Mouse (Mus musculus) hindbrain, embryonic 11.5 days (tissue): ENCODE measurements around the gene Dlec1. TPM values are rescaled to one million over a fixed set of nuclear protein-coding genes. Genes with fewer than 3 reads are reported as not detected.

Experiments used
- ATAC-seq: fragments of 200-750 bp; cut with Nextera tagmentation; 2 replicates; pipeline ENCODE4 v1.8.0; 2017; ENCODE audit warnings: mild to moderate bottlenecking, moderate TSS enrichment, moderate library complexity; ENCODE audit not compliant: low FRiP score
- DNase-seq: peaks from one replicate; pipeline ENCODE4 v3.0.0-alpha.2; 2015; ENCODE audit warnings: low spot score
- H3K27ac ChIP-seq: fragments of 300-500 bp; sonication (generic); 2 replicates; pipeline ENCODE4 v1.5.1; 2014; ENCODE audit warnings: mild to moderate bottlenecking, low read depth, low read length
- H3K27me3 ChIP-seq: fragments of 300-500 bp; sonication (generic); 2 replicates; pipeline ENCODE4 v1.6.1; 2014; ENCODE audit warnings: mild to moderate bottlenecking, low read length, moderate library complexity, mixed read lengths; ENCODE audit not compliant: control insufficient read depth, insufficient read depth
- H3K36me3 ChIP-seq: fragments of 300-500 bp; sonication (generic); 2 replicates; pipeline ENCODE4 v1.6.1; 2014; ENCODE audit warnings: mild to moderate bottlenecking, low read length, moderate library complexity, mixed read lengths; ENCODE audit not compliant: control insufficient read depth, insufficient read depth
- H3K4me1 ChIP-seq: fragments of 300-500 bp; sonication (generic); replicated peaks from 2 replicates; pipeline ENCODE4 v1.6.1; 2014; ENCODE audit warnings: low read length, mixed read lengths; ENCODE audit not compliant: control insufficient read depth, insufficient read depth
- H3K4me2 ChIP-seq: fragments of 300-500 bp; sonication (generic); replicated peaks from 2 replicates; pipeline ENCODE4 v1.6.1; 2014; ENCODE audit warnings: mild to moderate bottlenecking, low read depth, low read length
- H3K4me3 ChIP-seq: fragments of 300-500 bp; sonication (generic); 2 replicates; pipeline ENCODE4 v1.5.1; 2014; ENCODE audit warnings: low read depth, low read length
- H3K9ac ChIP-seq: fragments of 300-500 bp; sonication (generic); 2 replicates; pipeline ENCODE4 v1.6.1; 2014; ENCODE audit warnings: low read depth, low read length
- H3K9me3 ChIP-seq: fragments of 300-500 bp; sonication (generic); 2 replicates; pipeline ENCODE4 v1.6.1; 2016; ENCODE audit warnings: low read length; ENCODE audit not compliant: control insufficient read depth
- WGBS: fragments of 180-500 bp; shearing (Covaris S2); extraction: QIAGEN DNeasy Blood & Tissue Kit; methylation state at CpG from one replicate; pipeline ENCODE4 v1.1.7; 2014; 5-methylcytosine and 5-hydroxymethylcytosine counted together
- polyA plus RNA-seq: library from polyadenylated mRNA; unstranded; fragments of >200 nt; fragmentation: Nextera tagmentation; extraction: Ambion mirVana; gene quantifications from 2 replicates; pipeline ENCODE4 v1.2.1, GENCODE M21; 2014

The Dlec1 gene
- polyA plus RNA-seq, 1 experiment from 2014 or later, result 1.4 TPM

DNA sequence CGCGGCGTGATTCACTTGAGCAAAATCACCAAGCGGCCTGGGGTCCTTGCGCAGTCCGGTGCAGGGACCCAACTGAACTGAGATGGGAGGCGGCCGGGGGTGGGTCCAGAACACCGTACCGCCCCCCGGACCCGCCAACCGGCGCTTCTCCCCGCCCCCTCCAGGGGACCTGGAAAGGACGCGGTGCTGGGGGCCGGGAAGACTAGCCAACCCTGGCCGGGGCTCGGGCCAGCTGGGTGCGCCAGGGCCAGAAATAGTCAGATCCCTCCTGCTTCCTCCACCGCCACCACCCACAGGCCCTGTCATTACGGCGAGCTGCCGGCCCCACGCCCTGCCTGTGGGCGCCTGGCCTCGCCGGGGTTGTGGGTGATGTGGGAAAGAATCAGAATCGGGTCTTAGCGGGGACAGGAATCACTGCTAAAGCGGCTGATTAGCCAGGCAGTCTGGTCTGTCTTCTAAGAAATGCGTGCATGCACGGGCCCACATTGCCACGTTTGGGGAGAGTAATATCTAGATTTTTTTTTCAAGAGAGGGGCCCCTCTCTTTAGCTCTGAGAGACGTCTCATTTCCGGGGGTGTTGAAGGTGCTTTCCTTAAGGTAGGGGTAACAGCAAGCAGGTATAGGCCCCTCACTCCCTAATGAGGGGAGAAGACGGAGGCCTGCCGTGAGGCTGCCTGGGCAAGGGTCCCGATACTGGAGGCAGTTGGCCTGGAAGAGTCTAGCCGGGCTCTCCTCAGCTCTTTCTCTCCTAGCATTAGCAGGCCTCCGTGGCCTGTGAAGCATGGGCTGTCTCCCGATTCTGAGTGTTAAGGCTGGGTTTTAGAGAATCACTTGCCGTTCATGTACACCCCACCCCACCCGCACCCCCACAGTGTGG lies 8.6 kb upstream of the Dlec1 start, which contains the start of gene Plcd1:
Gene Plcd1 (minus strand): TSS at position 84 of the 877 bp plus-strand sequence.
- H3K36me3 ChIP-seq, result no peaks in the 10 kb centered on the region
- peak; percentile 76 for ATAC-seq
- peak within 1 kb of the TSS; percentile 62 for H3K9ac ChIP-seq
- no peak within 1 kb of the TSS for H3K27ac ChIP-seq
- H3K4me2 ChIP-seq, result peak within 1 kb of the TSS; percentile 79
- DNase-seq, result peak; percentile 79
- H3K27me3 ChIP-seq, result peaks cover 12% of the 10 kb centered on the region
- H3K4me3 ChIP-seq, result peak within 1 kb of the TSS; percentile 58
- H3K4me1 ChIP-seq, result peaks cover 8% of the 10 kb centered on the region
- H3K9me3 ChIP-seq, result no peaks in the 10 kb centered on the region
- 8% methylated on average over 45 of the region's 45 CpGs for WGBS

DNA sequence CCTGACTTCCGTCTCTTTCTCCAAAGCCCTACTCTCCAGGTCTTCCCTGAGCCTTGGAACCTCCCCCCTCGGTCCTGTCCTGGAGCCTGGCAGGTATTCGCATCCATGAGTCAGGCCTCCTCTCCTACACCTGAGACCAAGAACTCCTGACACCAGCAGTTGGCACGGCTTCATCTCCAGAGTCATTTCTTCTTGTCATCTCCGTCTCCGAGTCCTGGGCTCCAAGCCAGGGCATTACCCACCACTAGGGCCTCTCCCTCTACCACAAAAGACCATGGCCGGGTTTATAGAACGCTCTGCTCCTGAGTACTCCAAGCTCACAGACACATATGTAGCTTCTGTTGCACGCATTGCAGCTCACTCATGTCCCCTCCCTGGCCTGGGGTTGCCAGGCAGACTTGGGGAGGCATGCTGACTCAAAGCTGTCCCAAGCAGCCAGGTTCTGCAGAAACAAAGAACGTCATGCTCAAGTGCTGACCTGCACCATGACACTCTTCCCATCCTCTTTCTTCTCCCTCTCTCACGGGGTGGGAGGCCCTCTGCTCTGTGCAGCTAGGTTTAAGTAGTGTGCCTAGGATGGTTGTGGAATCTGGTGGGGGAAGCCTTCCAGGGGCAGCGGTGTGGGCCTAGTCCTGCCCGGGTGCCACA lies 7.7 kb upstream of the Dlec1 start:
- DNase-seq, result no peak
- Histone ChIP-seq H3K4me3 (no peak overlapping the region), H3K27ac (no peak overlapping the region), H3K9ac (0 out of 2 replicates have a peak overlapping the region, but pooled peaks have one; percentile 5), H3K9me3 (no peaks in the 10 kb centered on the region), H3K36me3 (no peaks in the 10 kb centered on the region), H3K27me3 (peaks cover 12% of the 10 kb centered on the region), H3K4me2 (no peak overlapping the region), H3K4me1 (peaks cover 8% of the 10 kb centered on the region)
- 72% methylated on average over 13 of the region's 13 CpGs for WGBS
- ATAC-seq, result no peak

DNA sequence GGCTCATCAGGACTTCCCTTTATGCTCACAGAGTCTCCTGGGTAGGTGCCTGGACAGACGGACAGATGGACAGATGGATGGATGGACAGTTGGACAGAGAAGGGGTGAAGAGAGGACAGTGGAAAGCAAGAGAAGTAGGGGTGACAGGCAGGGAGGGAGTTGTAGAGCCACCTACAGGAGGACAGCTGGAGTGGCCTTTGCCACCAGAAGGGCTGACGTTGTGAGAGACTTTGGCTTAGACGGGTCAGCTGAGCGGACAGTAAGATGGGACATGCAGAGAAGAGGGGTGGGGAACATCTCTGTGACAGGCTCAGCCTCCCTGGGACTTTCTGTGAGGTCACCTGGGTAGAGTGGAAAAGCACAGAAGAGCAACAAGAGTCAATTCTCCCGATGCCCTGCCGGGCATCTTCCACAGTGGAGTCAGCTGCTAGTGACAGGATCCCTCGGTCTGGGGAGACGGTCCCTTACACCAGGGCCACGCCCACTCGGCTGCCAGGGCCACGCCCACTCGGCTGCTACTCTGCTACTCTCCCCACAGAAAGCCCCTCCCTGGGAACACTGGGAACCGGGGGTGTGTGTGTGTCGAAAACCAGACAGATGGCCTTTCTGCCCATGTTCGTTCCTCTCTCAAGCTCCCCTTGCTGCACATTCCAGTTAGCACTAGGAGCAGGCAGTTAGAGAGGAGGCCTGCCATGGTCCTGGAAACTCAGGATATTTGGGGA lies 1.9 kb upstream of the Dlec1 start:
- Histone ChIP-seq H3K9me3 (no peaks in the 10 kb centered on the region), H3K4me3 (no peak overlapping the region), H3K4me2 (no peak overlapping the region), H3K27me3 (0 out of 2 replicates have a peak, but pooled peaks cover 2% of the 10 kb centered on the region), H3K9ac (no peak overlapping the region), H3K27ac (no peak overlapping the region), H3K36me3 (no peaks in the 10 kb centered on the region), H3K4me1 (0 out of 2 replicates have a peak, but pooled peaks cover 2% of the 10 kb centered on the region)
- peak; percentile 66; the same call in 1 of the 2 replicates for ATAC-seq
- 16% methylated on average over 15 of the region's 15 CpGs for WGBS
- DNase-seq, result peak; percentile 57

DNA sequence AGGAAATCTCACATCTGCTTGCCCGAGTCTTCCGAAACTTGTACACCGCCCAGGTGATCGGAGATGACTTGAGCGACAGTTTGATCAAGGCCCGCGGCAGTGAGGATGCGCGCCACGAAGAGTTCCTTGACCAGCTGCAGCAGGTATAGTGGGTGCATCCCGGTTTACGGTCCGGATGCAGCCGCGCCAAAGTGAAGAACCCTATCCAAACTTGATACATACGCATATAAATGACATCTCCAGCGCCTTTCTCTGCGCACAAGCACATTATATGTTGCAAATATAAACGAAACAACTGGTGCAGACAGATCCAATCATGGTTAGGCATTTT lies 470 bp downstream of the Dlec1 start:
- H3K36me3 ChIP-seq, result no peaks in the 10 kb centered on the region
- WGBS, result 2% methylated on average over 19 of the region's 19 CpGs
- ATAC-seq (no peak), DNase-seq (no peak)
- H3K4me3 ChIP-seq, result peak overlapping the region; percentile 63
- H3K9ac ChIP-seq, result peak overlapping the region; percentile 49
- no peaks in the 10 kb centered on the region for H3K9me3 ChIP-seq
- 0 out of 2 replicates have a peak, but pooled peaks cover 2% of the 10 kb centered on the region for H3K4me1 ChIP-seq
- H3K27me3 ChIP-seq, result 0 out of 2 replicates have a peak, but pooled peaks cover 2% of the 10 kb centered on the region
- H3K27ac ChIP-seq, result no peak overlapping the region
- H3K4me2 ChIP-seq, result peak overlapping the region; percentile 81

DNA sequence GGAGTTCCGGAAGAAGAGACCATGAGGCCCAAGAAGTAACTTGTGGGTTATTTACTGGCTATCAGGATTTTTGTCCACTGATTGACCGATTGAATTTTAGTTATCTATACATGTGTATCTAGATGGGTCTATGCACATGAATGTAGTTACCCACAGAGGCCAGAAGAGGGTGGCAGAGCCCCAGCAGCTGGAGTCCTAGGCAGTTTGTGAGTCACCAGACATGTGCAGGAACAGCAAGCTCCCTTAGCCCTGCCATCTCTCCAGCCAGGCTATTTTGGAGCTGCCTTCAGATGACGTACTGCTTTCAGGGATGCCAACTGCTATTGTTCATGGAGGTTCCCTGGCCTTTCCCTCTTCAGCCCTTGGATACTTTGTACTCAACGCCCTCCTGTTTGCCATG lies 5.3 kb downstream of the Dlec1 start:
- Histone ChIP-seq H3K27ac (no peak overlapping the region), H3K4me1 (no peaks in the 10 kb centered on the region), H3K9me3 (no peaks in the 10 kb centered on the region), H3K27me3 (0 out of 2 replicates have a peak, but pooled peaks cover 2% of the 10 kb centered on the region), H3K9ac (no peak overlapping the region), H3K36me3 (no peaks in the 10 kb centered on the region), H3K4me2 (no peak overlapping the region), H3K4me3 (no peak overlapping the region)
- DNase-seq, result peak; percentile 46
- 95% methylated on average over 4 of the region's 4 CpGs for WGBS
- ATAC-seq, result no peak

DNA sequence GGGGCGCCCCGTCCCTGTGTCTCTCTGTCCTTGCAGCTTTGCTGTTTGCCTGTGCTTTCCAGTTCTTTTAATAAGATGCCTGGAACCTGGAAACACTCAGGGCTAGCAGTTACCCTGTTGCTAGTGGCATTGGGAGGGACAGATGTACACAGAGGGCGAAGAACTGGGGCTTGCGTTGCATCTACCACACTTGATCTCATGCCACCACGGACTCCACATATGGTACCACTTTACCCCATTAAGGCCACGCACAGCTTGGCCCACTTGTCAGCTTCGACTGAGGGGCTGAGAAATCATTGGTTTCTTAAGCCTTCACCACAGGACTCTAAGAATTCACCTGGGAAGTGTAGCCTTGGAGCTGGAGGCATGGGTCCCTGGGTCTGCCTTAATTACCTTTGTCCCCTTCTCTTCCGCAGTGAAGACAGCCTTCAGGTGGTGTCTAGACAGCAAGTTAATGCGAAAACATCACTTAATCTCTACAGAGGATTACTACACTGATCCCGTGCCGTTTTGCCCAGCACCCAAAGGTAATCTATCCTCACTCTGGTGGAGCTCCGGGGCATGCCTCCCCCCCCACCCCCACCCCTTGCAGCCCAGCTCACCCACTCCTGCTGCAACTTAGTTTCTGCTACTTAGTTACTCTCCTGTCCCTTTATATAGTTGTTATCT lies 7.5 kb downstream of the Dlec1 start:
- no peak overlapping the region for H3K9ac ChIP-seq
- 55% methylated on average over 12 of the region's 12 CpGs for WGBS
- H3K36me3 ChIP-seq, result no peaks in the 10 kb centered on the region
- no peak overlapping the region for H3K4me3 ChIP-seq
- no peaks in the 10 kb centered on the region for H3K4me1 ChIP-seq
- H3K9me3 ChIP-seq, result no peaks in the 10 kb centered on the region
- ATAC-seq (no peak), DNase-seq (no peak)
- no peak overlapping the region for H3K27ac ChIP-seq
- no peak overlapping the region for H3K4me2 ChIP-seq
- no peaks in the 10 kb centered on the region for H3K27me3 ChIP-seq

DNA sequence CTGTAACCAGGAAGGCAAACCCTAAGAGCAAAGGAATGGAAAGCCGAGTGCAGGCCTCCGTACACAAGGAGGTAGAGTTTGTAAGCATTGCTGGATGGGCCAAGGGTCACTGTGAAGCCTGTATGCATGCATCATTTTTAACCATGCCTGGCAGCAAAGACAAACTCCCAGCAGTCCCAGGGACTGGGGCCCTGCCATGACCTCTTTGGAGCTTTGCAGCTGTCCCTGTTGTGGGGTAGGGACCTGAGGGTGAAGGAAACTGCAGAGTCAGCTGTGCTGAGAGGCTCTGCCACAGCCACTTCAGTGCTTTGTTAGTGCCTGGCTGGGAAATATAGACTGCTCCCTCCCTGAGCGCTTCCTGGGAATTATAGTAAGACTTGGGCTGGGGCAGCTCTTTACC lies 8.4 kb downstream of the Dlec1 start:
- no peaks in the 10 kb centered on the region for H3K27me3 ChIP-seq
- DNase-seq (peak; percentile 21), ATAC-seq (no peak)
- H3K4me2 ChIP-seq, result no peak overlapping the region
- peak overlapping the region; percentile 47; the same call in 1 of the 2 replicates for H3K27ac ChIP-seq
- H3K9me3 ChIP-seq, result no peaks in the 10 kb centered on the region
- H3K4me3 ChIP-seq, result no peak overlapping the region
- WGBS, result 29% methylated on average over 3 of the region's 3 CpGs
- H3K9ac ChIP-seq, result no peak overlapping the region
- H3K4me1 ChIP-seq, result no peaks in the 10 kb centered on the region
- H3K36me3 ChIP-seq, result no peaks in the 10 kb centered on the region

DNA sequence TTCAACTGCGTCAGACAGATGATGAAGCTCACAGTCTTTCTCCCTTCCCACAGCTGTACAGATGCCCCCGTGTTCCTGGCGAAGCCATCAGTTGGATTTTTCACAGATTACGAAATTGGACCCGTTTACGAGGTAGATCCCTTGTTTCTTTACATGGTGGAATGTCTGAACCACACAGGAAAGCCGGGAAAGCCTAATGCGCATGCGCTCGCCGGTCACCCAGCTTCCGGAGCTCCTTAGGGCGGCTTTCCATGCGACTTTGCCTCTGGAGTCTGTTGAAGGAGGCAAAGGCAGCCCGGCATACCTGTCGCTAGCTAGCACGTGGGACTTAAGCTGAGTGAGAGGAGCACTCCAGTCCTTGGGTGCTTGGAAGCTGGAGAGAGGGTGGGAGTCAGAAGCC lies 12.6 kb downstream of the Dlec1 start:
- no peak for ATAC-seq
- Histone ChIP-seq H3K4me1 (no peaks in the 10 kb centered on the region), H3K9ac (no peak overlapping the region), H3K27me3 (no peaks in the 10 kb centered on the region), H3K9me3 (no peaks in the 10 kb centered on the region), H3K4me2 (no peak overlapping the region), H3K4me3 (no peak overlapping the region), H3K27ac (no peak overlapping the region), H3K36me3 (no peaks in the 10 kb centered on the region)
- no peak for DNase-seq
- WGBS, result 88% methylated on average over 17 of the region's 17 CpGs
